Mouse (Mus musculus): ENCODE results near the gene Aarsd1. TPM values are rescaled to one million over a fixed set of nuclear protein-coding genes. Genes with fewer than 3 reads are reported as not detected.

The Aarsd1 gene
- total RNA-seq (2023), result 10 to 100 TPM; 12.1 to 15.2 TPM

GRCm38 (mm10) chr11:101417101-101417855 lies at the start of gene Aarsd1:
Gene Aarsd1 (minus strand): TSS chr11:101417615.

DNA sequence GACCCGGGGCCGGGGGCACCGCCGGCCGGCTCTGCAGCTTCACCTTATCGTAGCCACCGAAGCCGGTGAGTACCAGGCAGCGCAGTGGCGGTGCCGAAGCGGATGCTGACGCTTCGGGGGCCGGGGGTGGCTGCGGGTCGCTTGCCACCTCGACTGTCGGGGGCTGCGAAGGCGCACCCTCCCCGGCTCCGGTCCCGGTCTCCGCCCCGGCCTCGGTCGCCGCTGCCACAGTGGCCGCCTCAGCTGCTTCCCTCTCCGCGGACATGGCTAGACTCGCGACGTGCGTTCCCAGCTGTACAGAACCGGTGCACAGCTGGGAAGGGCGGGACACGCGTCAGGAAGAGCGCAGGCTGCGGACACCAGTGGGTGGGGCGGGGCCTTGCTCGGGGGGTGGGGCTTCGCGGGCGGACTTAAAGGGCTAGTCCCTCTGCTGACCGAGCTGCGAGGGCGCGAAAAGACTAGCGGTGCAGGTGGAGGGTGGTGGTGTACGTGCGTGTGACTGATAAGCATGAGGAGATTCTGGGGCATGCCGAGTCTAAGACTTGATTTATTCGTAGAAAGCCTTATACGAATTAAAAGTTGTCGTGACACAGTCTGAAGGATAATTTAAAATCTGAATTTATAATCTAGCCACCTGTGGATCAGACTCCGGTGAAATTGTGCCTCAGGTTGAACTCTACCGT lies 48.6 kb upstream of the Aarsd1 start, which contains the start of gene Vat1:
TSS of gene Vat1 (minus strand) at position 362 of the 683 bp plus-strand sequence.

DNA sequence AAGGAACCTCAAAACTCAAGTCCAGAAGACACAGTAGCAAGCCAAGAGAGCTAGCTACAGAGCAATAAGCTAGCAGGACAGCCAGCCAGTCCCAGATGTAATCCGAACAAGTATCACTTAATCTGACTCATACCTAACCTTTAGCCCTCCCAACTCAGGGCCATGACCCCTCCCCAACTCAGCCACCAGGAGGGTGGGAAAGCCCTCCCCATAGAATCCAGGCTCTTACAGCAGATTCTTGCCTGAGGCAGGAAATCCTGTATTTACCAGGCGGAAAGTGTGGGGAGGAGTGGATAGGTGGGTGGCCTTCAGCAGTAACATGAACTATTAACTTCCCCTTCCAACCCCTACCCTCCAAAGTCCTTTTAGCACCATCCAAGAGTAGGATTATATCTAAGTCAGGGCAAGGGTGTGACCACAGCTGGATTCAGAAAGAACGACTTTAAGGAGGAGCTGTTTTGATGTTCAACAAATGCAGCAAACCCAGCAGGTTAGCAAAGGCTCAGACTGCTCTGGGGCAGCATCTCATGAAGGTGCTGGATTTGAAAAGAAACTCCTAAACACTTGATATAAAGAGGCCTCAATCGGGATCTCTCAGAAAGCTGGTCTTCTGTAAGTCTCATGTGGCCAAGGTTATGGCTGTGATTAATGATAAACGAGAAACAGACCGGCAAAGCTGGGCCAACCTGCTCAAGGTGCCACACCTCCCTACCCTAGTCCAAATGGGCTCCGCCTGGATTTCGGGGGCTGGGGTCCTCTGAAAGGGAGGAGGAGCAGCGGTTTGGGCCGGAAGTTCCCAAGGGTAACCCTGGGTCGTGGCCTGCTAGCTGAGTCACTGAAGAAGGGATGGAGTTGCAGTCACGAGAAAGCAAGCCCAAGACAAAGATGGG lies 47.0 kb upstream of the Aarsd1 start, which contains the start of gene Rnd2:
TSS of gene Rnd2 (plus strand) at position 789 of the 890 bp plus-strand sequence.

GRCm38 (mm10) chr11:101448274-101448746 lies 30.9 kb upstream of the Aarsd1 start, which contains the start of gene Ifi35:
Gene Ifi35 (plus strand): TSS chr11:101448407.

DNA sequence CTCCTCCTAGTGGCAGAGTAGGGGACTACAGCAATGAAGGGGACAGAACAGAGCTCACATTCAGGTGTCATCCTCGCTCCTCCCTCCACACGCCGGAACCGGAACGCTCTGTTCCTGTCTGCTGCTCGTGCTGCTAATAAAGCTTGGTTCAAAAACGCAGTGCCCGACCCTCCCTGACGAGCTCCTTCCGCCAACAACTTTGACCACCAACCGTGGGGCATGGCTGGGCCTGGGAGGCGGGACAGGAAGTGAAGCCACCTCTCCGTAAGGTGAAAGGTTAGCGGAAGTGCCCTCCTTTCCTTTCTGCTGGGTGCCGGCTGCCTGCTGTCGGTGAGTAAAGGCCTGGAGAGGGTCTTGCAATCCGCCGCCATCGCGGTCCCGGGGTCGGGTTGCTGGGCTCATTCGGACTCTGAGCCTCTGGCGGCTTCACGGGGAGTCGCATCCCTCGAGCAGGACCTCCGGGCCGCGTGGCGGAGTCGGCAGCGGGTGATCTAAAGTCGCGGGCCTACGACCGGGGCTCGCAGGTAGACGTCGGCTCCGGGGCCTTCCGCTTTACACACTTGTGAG lies 24.8 kb upstream of the Aarsd1 start, which contains the start of gene Rpl27:
TSS of gene Rpl27 (plus strand) at position 172 of the 567 bp plus-strand sequence.

DNA sequence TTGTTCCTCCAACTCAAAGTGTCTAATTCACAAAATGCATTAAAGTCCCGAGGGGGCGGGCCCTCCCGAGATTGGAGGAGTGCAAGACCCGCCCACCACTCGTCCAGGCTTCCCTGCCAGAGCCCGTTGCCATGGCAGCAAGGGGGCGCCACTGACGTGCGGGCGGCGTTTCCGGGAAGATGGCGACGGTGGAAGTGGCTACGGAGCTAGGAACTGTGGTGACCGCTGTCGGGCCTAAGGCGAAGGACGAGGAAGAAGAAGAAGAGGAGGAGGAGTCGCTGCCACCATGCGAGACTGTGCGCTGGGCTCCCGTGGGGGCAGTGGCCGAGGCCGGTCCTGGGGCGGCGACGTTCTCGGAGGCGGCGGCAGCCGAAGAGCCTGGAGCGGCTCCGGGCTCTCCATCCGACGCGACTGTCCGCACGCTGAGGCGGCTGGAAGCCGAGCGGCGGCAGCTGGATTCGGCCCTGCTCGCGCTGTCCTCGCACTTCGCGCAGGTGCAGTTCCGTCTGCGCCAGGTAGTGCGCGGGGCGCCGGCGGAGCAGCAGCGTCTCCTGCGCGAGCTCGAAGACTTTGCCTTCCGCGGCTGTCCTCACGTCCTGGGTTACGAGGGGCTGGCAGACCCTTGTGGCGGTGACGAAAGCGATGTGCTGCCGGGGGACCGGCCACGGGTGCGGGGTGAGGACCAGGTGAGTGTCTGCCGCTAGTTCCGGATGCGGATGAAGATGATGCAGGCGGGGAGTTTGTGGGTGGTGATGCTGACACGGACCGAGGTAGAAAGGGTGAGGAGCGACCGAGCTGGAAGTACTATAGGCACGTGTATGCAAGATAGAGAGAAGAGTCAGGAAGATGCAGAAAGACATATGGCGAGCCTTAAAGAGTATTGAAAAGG lies 7.8 kb upstream of the Aarsd1 start, which contains the start of the genes Rundc1 and Ptges3l:
TSS of gene Rundc1 (plus strand) at position 161 of the 889 bp plus-strand sequence.
TSS of gene Ptges3l (minus strand) at position 409 of the 889 bp plus-strand sequence.

GRCm38 (mm10) chr11:101424105-101424851 lies 6.9 kb upstream of the Aarsd1 start, which contains the start of gene Gm27029:
Gene Gm27029 (minus strand): TSS chr11:101424796.

GRCm38 (mm10) chr11:101367326-101367935 lies 50.0 kb downstream of the Aarsd1 start, which contains the start of gene G6pc:
Gene G6pc (plus strand): TSS chr11:101367561.

Other genes starting within 250 kb of the Aarsd1 start
- gene Cntnap1, start 247.1 kb downstream of the Aarsd1 start, total RNA-seq (2023), result under 1 TPM; 0.47 to 0.79 TPM
- gene Plekhh3, start 246.3 kb downstream of the Aarsd1 start, total RNA-seq (2023), result 1 to 10 TPM; 2.6 to 3.3 TPM
- under 1 TPM; 0.33 to 0.35 TPM for gene Ccr10, start 242.2 kb downstream of the Aarsd1 start, total RNA-seq (2023)
- gene Ezh1, start 191.2 kb downstream of the Aarsd1 start, total RNA-seq (2023), result 10 to 100 TPM; 46.8 to 51.8 TPM
- not detected for gene Ramp2, start 171.6 kb downstream of the Aarsd1 start, total RNA-seq (2023)
- gene Vps25, start 163.9 kb downstream of the Aarsd1 start, total RNA-seq (2023), result 10 to 100 TPM; 62.8 to 67.7 TPM
- gene Wnk4, start 157.0 kb downstream of the Aarsd1 start, total RNA-seq (2023), result 1 to 10 TPM in 1 of 2 experiments, under 1 TPM in 1; 0.64 to 2.3 TPM
- gene Cntd1, start 138.6 kb downstream of the Aarsd1 start, total RNA-seq (2023), result 1 to 10 TPM; 1.2 to 2.1 TPM
- gene Coa3, start 138.5 kb downstream of the Aarsd1 start, total RNA-seq (2023), result 10 to 100 TPM; 31.6 to 34.4 TPM
- 100 to 1,000 TPM; 143 to 152 TPM for gene Becn1, start 115.3 kb downstream of the Aarsd1 start, total RNA-seq (2023)
- 10 to 100 TPM; 64.4 to 73.2 TPM for gene Psme3, start 101.4 kb downstream of the Aarsd1 start, total RNA-seq (2023)
- 1 to 10 TPM; 3.4 TPM for gene Aoc2, start 92.6 kb downstream of the Aarsd1 start, total RNA-seq (2023)
- not detected for gene Aoc3, start 87.0 kb downstream of the Aarsd1 start, total RNA-seq (2023)
- gene G6pc, start 50.1 kb downstream of the Aarsd1 start, total RNA-seq (2023), result not detected
- gene Gm27029, start 7.2 kb upstream of the Aarsd1 start, total RNA-seq (2023), result under 1 TPM; 0.47 to 0.82 TPM
- gene Rundc1, start 7.5 kb upstream of the Aarsd1 start, total RNA-seq (2023), result 1 to 10 TPM; 8.5 TPM
- under 1 TPM in 1 of 2 experiments, not detected in 1; 0.64 TPM for gene Ptges3l, start 7.7 kb upstream of the Aarsd1 start, total RNA-seq (2023)
- gene Rpl27, start 24.7 kb upstream of the Aarsd1 start, total RNA-seq (2023), result 10 to 100 TPM; 37.5 to 40.7 TPM
- 10 to 100 TPM; 21.7 to 23.3 TPM for gene Ifi35, start 30.8 kb upstream of the Aarsd1 start, total RNA-seq (2023)
- gene Rnd2, start 47.4 kb upstream of the Aarsd1 start, total RNA-seq (2023), result under 1 TPM; 0.42 to 0.60 TPM
- 10 to 100 TPM; 15.0 to 16.3 TPM for gene Vat1, start 48.6 kb upstream of the Aarsd1 start, total RNA-seq (2023)
- gene Brca1, start 134.3 kb upstream of the Aarsd1 start, total RNA-seq (2023), result 10 to 100 TPM; 15.6 to 19.0 TPM
- 10 to 100 TPM; 73.5 to 93.1 TPM for gene Nbr1, start 134.5 kb upstream of the Aarsd1 start, total RNA-seq (2023)
- gene Tmem106a, start 164.6 kb upstream of the Aarsd1 start, total RNA-seq (2023), result 10 to 100 TPM; 10.5 to 13.5 TPM
- not detected for gene Gm11634, start 181.6 kb upstream of the Aarsd1 start, total RNA-seq (2023)
- gene Rdm1, start 209.6 kb upstream of the Aarsd1 start, total RNA-seq (2023), result 10 to 100 TPM; 12.2 to 18.4 TPM
- 1 to 10 TPM in 1 of 2 experiments, under 1 TPM in 1; 0.84 to 1.9 TPM for gene Arl4d, start 247.9 kb upstream of the Aarsd1 start, total RNA-seq (2023)